Mouse (Mus musculus) bone marrow, adult 2 months (tissue): ENCODE measurements around the gene Ifngr2.

ENCODE experiments used
- CTCF ChIP-seq: fragments of 200-500 bp; IDR thresholded peaks from 2 replicates; pipeline ENCODE4 v1.5.1; 2011; ENCODE audit warnings: low read length, control low read depth; ENCODE audit not compliant: control insufficient read depth, insufficient read depth
- POLR2A ChIP-seq: fragments of 200-500 bp; IDR thresholded peaks from 2 replicates; pipeline ENCODE4 v1.6.1; 2011; ENCODE audit warnings: low read depth, mild to moderate bottlenecking, control low read depth, low read length, borderline replicate concordance; ENCODE audit not compliant: control insufficient read depth

- TF ChIP-seq POLR2A: no peak
- no peak for TF ChIP-seq CTCF
These were observed 2.1 kb downstream of the Ifngr2 start for GRCm38 (mm10) chr16:91548996-91549395.
